Mouse (Mus musculus) heart, embryonic 16.5 days (tissue): ENCODE results near the gene Gadl1. TPM values are rescaled to one million over a fixed set of nuclear protein-coding genes. Genes with fewer than 3 reads are reported as not detected.

ENCODE experiments used
- ATAC-seq: fragments of 200-750 bp; cut with Nextera tagmentation; replicated peaks from 2 replicates; pipeline ENCODE4 v1.8.0; 2017; ENCODE audit warnings: moderate number of reproducible peaks; ENCODE audit not compliant: insufficient read depth, low FRiP score; ENCODE audit errors: extremely low read depth
- H3K27ac ChIP-seq: fragments of 300-500 bp; sonication (generic); 2 replicates; pipeline ENCODE4 v1.5.1; 2014; ENCODE audit warnings: mild to moderate bottlenecking, low read length, control low read depth, moderate library complexity
- H3K27me3 ChIP-seq: fragments of 300-500 bp; sonication (generic); 2 replicates; pipeline ENCODE4 v1.6.1; 2014; ENCODE audit warnings: low read length, mixed read lengths; ENCODE audit not compliant: control insufficient read depth, insufficient read depth
- H3K36me3 ChIP-seq: fragments of 300-500 bp; sonication (generic); 2 replicates; pipeline ENCODE4 v1.6.1; 2014; ENCODE audit not compliant: control insufficient read depth, insufficient read depth
- H3K4me1 ChIP-seq: fragments of 300-500 bp; sonication (generic); 2 replicates; pipeline ENCODE4 v1.6.1; 2014; ENCODE audit warnings: low read length, mixed read lengths; ENCODE audit not compliant: control insufficient read depth, insufficient read depth
- H3K4me2 ChIP-seq: fragments of 300-500 bp; sonication (generic); 2 replicates; pipeline ENCODE4 v1.6.1; 2014; ENCODE audit warnings: low read depth, mild to moderate bottlenecking, control low read depth, low read length
- H3K4me3 ChIP-seq: fragments of 300-500 bp; sonication (generic); 2 replicates; pipeline ENCODE4 v1.5.1; 2014; ENCODE audit warnings: mild to moderate bottlenecking, control low read depth, low read length
- H3K9ac ChIP-seq: fragments of 300-500 bp; sonication (generic); 2 replicates; pipeline ENCODE4 v1.6.1; 2014; ENCODE audit warnings: low read length, control low read depth
- H3K9me3 ChIP-seq: fragments of 300-500 bp; sonication (generic); replicated peaks from 2 replicates; pipeline ENCODE4 v1.6.1; 2016; ENCODE audit warnings: low read length; ENCODE audit not compliant: control insufficient read depth
- WGBS: fragments of 180-500 bp; shearing (Covaris S2); extraction: QIAGEN DNeasy Blood & Tissue Kit; methylation state at CpG from one replicate; pipeline ENCODE4 v1.1.7; 2014; 5-methylcytosine and 5-hydroxymethylcytosine counted together
- polyA plus RNA-seq: library from polyadenylated mRNA; unstranded; fragments of >200 nt; fragmentation: Nextera tagmentation; extraction: Ambion mirVana; gene quantifications from 2 replicates; pipeline ENCODE4 v1.2.1, GENCODE M21; 2015

Gadl1 gene
- 0.59 and 1.2 TPM in 2 replicates for polyA plus RNA-seq

DNA sequence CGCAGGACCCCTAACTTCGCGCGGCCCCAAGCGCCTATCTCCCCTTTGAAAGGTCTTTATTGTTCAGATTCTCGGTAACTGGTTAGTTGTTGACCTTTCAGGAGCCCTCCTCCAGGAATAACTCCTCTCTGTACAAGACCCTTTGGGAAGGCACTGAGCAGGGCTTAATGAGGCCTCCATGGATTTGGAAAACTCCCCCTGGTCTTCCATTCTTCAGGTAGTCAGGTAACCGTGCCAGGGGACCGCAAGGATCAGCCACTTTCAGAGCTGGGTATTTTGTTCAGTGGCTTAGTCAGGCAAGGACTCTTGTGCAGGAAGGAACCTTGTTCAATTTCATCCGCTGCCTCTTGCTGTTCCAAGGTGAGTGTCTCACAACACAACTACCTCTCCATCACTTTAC, at the start of gene Gadl1:
Gadl1 (plus strand) TSS at position 301 of the 400 bp plus-strand sequence.
- Histone ChIP-seq H3K4me1 (peaks cover 2% of the 10 kb centered on the region), H3K27me3 (no peaks in the 10 kb centered on the region), H3K9ac (peak within 1 kb of the TSS; percentile 61), H3K4me2 (peak within 1 kb of the TSS; percentile 55), H3K4me3 (peak within 1 kb of the TSS; percentile 12; the same call in 1 of the 2 replicates), H3K27ac (no peak within 1 kb of the TSS), H3K9me3 (no peaks in the 10 kb centered on the region), H3K36me3 (no peaks in the 10 kb centered on the region)
- ATAC-seq = no peak
- WGBS = 66% methylated on average over 9 of the region's 9 CpGs

DNA sequence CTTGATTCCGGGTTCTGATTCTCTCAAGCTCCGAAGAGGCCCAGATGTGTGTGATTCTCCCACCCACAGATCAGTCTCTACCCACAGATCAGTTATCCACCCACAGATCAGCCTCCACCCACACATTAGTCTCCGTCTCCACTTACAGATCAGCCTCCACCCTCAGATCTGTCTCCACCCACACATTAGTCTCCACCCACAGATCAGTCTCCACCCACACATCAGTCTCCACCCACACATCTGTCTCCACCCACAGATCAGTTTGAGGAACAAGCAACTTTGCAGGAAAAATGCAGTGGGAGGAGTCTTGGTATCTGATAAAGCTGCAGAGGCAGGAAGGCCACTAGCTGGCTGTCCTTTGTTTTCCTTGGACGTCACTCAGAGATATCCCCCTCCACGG, 46.5 kb upstream of the Gadl1 start:
- 64% methylated on average over 5 of the region's 5 CpGs for WGBS
- no peak for ATAC-seq
- peaks cover 6% of the 10 kb centered on the region for H3K4me1 ChIP-seq

DNA sequence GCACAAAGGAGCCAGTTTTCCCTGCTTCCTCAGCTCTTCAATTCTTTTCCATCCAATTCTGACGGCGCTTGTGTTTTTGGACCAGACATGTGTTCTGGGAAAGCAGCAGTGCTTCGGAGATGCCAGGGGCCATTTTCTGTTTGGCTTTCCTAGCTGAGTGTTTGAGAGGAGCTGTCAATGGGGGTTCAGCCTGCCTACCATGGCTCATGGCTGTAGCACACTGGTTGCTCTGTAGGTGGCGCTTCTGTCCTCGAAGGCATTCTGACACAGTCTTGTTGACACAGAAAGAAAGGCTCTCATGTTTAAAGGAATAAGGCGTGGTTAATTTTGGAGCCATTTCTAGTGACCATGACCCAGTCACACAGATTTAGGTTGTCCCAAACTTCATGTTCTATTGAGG, 45.9 kb upstream of the Gadl1 start:
- Histone ChIP-seq H3K4me3 (no peak overlapping the region), H3K36me3 (no peaks in the 10 kb centered on the region), H3K9ac (no peak overlapping the region), H3K27me3 (no peaks in the 10 kb centered on the region), H3K4me2 (no peak overlapping the region), H3K9me3 (no peaks in the 10 kb centered on the region), H3K27ac (no peak overlapping the region), H3K4me1 (peaks cover 11% of the 10 kb centered on the region)
- ATAC-seq = no peak
- WGBS = 75% methylated on average over 6 of the region's 6 CpGs

More for the DNA sequence above, 46.5 kb upstream of the Gadl1 start:
- Histone ChIP-seq H3K4me3 (no peak overlapping the region), H3K27ac (no peak overlapping the region), H3K27me3 (no peaks in the 10 kb centered on the region), H3K4me2 (no peak overlapping the region), H3K9ac (no peak overlapping the region), H3K36me3 (no peaks in the 10 kb centered on the region), H3K9me3 (no peaks in the 10 kb centered on the region)

DNA sequence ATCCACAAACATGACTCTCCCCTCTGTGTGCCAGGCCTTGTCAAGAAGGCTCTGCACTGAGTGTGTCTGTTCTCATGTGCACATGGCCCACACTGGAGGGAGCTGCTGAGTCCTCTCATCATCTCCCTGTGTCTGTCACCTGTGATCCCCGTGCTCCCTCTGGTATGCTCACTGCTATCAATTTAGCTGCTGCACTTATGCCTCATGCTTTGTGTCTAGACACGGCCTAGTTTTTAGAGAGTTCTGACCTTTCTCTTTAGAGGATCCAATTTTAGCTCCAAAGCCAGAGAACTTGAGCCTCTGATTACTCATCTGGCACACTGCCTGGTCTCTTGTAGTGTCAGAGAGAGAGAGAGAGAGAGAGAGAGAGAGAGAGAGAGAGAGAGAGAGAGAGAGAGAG, 42.0 kb upstream of the Gadl1 start:
- ATAC-seq = peak; percentile 91
- Histone ChIP-seq H3K9ac (no peak overlapping the region), H3K9me3 (no peaks in the 10 kb centered on the region), H3K27me3 (no peaks in the 10 kb centered on the region), H3K27ac (peak overlapping the region; percentile 63), H3K4me2 (no peak overlapping the region), H3K4me1 (peaks cover 11% of the 10 kb centered on the region), H3K4me3 (no peak overlapping the region), H3K36me3 (no peaks in the 10 kb centered on the region)
- WGBS = 9% methylated on average over 2 of the region's 2 CpGs

DNA sequence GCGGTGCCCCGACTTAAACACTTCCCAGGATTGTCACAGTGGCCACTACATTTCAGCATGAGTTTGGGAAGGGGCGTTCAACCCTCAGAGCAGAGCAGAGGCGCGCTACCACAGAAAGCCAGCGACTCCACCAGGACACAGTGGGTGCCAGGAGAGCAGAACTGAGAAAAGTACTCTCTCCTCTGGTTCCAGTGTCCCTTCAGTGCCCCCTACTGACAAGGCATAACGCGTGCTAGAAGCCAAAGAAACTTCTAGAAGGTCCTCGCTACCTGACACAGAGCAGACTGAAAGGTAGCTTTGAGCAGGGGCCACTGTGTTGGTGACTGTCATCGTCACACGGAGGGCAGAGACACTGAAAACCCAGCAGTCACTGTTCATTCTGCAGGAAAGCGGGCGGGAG, 39.1 kb upstream of the Gadl1 start:
- 85% methylated on average over 13 of the region's 13 CpGs for WGBS
- Histone ChIP-seq H3K9me3 (no peaks in the 10 kb centered on the region), H3K27ac (no peak overlapping the region)

DNA sequence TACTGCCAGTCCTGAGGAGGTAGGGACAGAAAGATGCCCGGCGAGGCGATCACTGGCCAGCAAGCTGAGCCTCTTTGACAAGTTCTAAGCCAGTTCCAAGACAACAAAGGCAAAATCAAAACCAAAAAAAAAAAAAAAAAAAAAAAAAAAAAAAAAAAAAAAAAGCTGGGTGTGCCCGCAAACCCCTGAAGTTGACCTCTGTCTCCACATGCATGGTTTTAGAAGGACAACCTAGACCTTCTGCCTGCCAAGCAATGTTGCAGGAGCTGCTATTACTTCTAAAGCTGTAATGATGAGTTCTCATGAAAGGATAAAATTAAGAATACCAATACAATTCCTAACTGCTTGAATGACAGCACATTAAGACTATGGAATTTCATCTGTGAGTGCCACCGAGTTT, 38.6 kb upstream of the Gadl1 start:
- H3K4me3 ChIP-seq = no peak overlapping the region
- ATAC-seq = no peak
- no peak overlapping the region for H3K4me2 ChIP-seq
- peaks cover 11% of the 10 kb centered on the region for H3K4me1 ChIP-seq
- WGBS = 89% methylated on average over 5 of the region's 5 CpGs
- H3K27ac ChIP-seq = no peak overlapping the region
- H3K36me3 ChIP-seq = no peaks in the 10 kb centered on the region
- H3K9me3 ChIP-seq = no peaks in the 10 kb centered on the region
- no peak overlapping the region for H3K9ac ChIP-seq
- no peaks in the 10 kb centered on the region for H3K27me3 ChIP-seq

More for the DNA sequence above, 39.1 kb upstream of the Gadl1 start:
- Histone ChIP-seq H3K36me3 (no peaks in the 10 kb centered on the region), H3K4me1 (peaks cover 11% of the 10 kb centered on the region), H3K27me3 (no peaks in the 10 kb centered on the region), H3K4me3 (no peak overlapping the region), H3K9ac (no peak overlapping the region), H3K4me2 (no peak overlapping the region)
- ATAC-seq = no peak

DNA sequence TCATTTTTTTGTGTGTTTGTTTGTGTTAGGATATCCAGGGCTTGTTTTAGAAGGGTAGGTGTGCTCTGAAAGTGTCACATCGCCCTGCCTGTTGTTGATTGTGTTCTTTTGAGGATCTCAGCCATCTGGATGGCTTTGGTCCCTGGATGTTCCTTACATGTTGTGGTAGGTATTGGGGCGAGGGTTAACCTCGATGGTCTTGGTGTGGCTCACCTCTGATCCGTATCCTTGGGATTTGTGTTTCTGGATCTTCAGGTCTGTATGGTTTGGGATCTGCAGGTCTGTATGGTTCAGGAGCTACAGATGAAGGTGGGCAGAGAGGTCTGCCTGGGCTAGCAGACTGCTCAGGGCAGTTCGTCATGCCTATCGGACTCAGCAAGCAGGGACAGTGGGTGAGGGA, 28.8 kb upstream of the Gadl1 start:
- ATAC-seq = no peak
- Histone ChIP-seq H3K9me3 (no peaks in the 10 kb centered on the region), H3K4me3 (no peak overlapping the region), H3K27me3 (no peaks in the 10 kb centered on the region), H3K4me1 (no peaks in the 10 kb centered on the region), H3K27ac (no peak overlapping the region), H3K9ac (no peak overlapping the region), H3K4me2 (no peak overlapping the region), H3K36me3 (no peaks in the 10 kb centered on the region)
- WGBS = 88% methylated on average over 6 of the region's 6 CpGs

DNA sequence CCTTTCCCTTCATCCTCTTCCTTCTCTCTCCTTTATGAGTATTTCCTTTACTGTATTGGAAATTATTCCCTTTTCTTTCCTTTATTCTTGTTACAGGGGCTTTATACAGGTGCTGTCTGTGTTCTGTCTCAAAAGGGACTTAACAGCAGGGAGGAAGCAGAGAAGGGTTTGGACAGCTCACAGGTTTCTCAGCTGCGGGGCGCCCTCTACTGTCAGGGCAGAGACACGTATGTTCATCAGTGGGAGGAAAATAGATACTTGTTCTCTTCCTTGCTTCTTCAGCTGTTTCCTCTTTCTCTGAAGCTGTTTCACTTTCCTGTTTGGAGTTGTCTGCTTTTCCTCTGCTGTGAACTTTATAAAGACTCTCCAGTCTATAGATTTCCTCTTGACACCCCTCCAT, 28.1 kb upstream of the Gadl1 start:
- Histone ChIP-seq H3K9ac (no peak overlapping the region), H3K36me3 (no peaks in the 10 kb centered on the region), H3K4me1 (no peaks in the 10 kb centered on the region), H3K4me2 (no peak overlapping the region), H3K27me3 (no peaks in the 10 kb centered on the region), H3K27ac (no peak overlapping the region), H3K9me3 (no peaks in the 10 kb centered on the region), H3K4me3 (no peak overlapping the region)
- 83% methylated on average over 3 of the region's 3 CpGs for WGBS
- no peak for ATAC-seq

DNA sequence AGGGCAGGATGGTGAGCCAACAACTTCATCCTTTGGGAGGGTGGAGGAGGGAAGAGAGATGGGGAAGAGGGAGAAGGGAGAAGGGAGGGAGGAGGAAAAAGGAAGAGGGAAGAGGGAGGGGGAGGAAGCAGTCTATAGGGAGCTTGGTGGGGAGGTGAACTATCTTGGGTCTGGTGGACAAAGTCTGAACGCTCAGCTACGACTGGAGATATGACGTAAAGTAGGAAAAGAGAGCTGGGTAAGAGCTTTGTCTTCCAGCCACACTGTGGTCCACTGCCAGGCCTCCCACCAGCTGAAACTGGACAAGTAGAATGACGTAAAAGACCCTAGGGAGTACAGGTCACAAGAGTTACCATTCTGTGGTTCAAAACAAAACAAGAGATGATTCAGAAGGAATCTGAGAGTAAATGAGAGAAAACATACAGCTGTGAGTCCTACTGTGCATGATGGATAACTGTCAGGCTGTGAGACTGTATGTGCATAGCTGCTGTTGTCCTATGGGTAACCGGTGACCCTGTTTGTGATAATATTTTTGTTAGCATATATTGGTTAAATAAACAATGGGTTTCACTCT, 26.5 kb upstream of the Gadl1 start:
- WGBS = 79% methylated on average over 5 of the region's 5 CpGs
- H3K27ac ChIP-seq = no peak overlapping the region
- H3K4me3 ChIP-seq = no peak overlapping the region
- H3K4me2 ChIP-seq = no peak overlapping the region
- no peak overlapping the region for H3K9ac ChIP-seq
- H3K36me3 ChIP-seq = no peaks in the 10 kb centered on the region
- H3K27me3 ChIP-seq = no peaks in the 10 kb centered on the region
- peaks cover 6% of the 10 kb centered on the region; the same call in 1 of the 2 replicates for H3K9me3 ChIP-seq
- no peak for ATAC-seq
- no peaks in the 10 kb centered on the region for H3K4me1 ChIP-seq
